Mouse (Mus musculus) ovary, adult 18-20 months (tissue): ENCODE data around the gene Cenpu.

Experiments
- DNase-seq: peaks from one replicate; pipeline ENCODE4 v3.0.0; 2022; ENCODE audit warnings: low spot score, mixed read lengths

The Cenpu gene

DNA sequence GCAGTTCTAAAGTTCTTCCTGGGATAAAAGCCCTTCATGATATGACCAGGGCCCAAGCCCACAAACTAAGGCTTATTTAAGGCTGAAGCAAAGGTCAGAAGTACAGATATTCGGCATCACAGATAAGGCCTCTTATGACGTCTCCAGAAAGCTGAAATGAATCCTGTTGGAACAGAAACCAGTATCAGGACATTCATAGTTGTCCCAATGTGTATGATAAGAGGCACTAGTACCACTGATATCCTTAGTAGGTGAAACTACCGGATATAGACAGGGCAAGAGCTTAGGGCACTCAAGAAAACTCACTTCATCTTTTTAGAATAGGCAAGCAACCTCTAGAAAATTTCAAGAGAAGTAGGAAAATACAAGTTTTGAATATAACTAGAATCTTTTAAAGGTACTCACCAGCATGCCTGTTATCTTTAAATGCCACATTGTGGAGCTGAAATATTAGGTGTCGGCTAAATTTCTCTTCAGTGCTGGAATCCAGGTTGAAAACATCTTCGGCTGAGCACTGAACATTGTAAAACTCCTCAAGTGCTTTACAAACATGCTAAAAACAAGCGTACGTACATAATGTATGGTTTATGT lies 47.6 kb downstream of the Cenpu start:
- DNase-seq: no peak

DNA sequence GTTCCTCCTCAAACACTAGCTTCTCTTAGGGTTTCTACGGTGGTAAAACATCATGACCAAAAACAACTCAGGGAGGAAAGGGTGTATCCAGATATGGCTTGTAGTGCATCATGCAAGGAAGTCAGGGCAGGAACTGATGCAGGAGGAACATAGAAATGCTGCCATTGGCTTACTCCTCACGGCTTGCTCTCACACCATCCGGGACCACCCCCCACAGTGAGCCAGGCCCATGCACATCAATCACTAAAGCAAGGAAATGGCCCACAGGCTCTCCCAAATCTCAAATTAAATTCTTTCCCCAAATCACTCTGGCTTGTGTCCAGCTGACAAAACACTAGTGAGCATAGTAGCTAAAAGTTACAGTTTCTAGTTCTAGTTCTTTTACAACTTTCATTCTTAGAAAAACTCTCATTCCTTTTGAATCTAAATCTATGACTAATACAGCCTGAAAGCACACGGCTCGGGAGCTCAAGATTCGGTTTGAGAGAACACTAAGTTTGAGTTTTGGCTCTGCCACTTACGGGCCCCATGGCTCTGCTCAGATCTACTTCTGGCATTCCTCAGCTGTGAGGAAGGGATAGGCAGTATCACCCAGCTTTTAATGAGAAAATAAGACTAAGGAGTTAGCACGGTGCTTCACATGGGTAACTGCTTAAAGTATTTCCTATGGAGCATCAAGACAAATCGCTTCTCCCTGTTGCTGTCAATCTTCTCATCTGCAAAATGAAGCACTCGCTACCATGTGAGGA lies 49.3 kb downstream of the Cenpu start:
- DNase-seq: no peak

DNA sequence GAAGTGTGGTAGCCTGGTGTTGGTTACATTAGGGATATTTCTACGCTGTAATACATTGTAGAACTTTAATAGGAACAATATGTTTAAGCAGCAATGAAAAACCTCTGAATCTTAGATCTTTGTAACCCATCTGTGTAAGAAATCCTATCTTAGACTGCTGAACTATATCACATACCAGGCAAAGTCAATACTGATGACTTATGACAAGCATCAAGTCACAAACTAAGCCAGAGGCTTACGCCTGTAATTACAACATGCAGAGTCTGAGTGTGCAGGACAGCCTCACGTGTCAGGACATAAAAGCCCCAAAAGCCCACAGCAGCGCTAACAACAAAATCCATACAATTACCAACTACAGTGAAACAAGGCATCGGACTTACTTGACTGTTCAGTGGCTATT lies 51.8 kb downstream of the Cenpu start:
- no peak for DNase-seq

DNA sequence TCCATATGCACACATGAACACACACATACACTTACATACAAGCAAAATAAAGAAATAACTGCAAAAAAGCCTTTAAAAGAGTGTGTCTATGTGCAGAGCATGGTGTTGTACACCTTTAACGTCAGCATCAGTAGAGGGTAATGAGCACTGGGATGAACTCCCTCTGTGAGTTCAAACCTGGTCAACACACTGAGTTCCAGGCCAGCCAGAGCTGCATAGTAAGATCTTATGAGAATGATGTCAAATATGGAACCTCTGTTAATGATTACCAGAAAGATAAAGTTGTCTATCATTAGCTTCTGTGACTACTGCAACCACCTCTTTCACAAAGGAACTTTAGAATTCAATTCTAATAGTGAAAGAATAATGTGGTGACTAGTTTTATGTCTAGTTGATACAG lies 55.1 kb downstream of the Cenpu start:
- DNase-seq: no peak

DNA sequence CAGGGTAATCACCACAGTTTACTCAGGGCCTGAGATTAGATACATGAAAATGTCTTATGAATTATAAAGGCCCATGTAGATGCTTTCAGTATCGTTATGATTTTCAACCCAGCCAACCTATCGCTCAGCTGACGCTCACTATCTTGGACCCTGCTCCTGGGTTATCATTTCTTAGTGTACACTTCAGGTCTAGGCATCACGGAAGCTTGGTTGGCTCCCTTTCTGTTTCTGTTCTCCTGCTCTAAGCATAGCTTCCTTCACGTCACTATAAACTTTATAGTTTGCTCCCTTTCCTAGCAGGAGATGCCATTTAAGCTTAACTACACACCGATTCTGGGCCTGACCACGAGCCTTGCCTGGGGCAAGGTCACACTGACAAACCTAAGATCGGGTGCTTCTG lies 59.7 kb downstream of the Cenpu start:
- DNase-seq: no peak

DNA sequence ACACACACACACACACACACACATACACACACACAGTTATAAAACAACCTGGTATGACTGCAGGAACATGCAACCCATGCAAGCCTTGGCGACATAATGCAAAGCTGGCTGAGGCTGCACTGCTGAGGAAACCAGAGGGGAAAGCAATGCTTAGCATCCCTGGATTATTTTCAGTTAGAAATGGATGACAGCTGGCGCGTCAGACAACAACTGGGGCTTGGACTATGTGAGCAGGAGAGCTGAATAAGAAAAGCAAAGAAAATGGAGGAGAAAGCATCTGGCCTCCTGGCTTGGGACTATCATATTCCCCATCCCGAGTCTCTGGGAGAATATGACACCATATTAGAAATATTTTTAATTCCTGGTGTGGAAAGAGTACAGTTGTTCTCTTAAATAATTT lies 61.1 kb downstream of the Cenpu start:
- DNase-seq: no peak

DNA sequence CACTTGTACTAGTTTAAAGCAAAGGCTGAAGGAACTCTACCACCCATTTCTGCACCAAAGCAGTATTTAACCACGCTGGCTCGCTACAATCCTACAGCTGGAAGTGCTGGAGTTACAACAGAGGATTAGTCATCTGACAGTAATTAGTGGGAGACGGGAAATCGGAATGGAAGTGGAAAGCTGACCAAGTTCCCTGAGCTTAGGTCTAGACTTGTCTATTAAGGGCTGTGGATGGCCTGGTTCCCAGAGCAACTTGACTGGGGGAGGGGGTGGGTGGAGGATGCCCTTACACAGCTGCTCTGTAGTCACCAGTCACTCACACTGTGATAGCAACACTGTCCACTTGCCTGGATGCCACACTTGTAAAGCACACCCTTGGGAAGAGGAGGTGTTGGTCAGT lies 61.5 kb downstream of the Cenpu start:
- DNase-seq: no peak

DNA sequence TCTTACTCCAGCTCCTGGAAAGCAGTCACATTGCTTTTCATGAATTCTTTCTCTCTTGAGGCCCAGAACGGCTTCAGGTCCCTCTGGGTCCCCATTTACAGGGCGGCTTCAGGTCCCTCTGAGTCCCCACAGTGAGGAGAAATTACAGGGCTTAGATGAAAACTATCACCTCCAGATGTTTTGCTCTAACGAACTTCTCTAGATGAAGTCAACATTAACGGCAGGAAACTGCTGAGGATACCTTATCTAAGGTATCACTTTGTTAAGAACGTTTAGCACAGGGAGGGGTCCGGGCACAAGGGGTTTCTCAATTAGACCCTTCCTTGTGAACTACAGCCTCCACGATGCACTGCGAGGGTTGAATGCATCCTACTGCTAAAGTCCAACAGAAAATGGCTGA lies 64.1 kb downstream of the Cenpu start:
- DNase-seq: no peak

DNA sequence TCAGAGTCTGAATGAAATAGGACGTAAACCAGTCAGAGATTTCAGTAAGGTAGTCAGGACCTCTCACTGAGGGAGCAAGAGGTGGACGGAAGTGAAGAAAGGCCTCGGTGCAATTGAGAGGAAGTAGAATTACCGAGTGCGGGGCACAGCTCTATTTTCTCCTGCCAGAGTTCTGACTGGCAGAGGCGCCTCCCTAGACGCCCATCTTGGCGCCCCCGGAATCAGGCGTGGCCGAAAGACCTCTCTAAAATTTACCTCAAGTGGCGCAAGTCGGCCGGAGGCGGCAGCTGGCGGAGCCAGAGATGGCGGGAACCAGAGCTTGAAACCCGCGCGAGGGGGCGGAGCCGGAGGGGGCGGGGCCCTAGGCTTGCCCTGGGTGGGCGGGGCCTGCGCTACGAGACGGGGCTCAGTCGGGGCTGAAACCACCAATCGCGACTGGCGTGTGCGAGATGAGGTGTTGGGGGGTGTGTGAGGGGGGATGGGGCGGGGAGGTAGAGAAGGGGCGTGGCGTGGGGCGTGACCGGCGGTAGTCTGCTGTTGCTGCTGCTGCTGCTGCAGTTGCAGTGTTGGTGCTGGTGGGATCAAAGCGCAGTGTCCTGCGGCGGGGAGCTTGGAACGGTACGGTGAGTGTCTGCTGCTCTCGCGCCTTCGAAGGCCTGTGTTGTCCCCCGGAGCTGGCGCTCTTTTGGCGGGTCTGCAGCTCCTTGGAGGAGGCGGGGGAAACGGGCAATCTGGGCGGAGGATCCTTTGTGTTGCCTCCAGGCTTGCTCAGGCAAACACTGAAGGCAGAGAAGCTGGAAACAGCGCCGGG lies 65.3 kb downstream of the Cenpu start, which contains the start of the genes Primpol and Casp3:
Gene Primpol (minus strand): TSS at position 334 of the 811 bp plus-strand sequence.
Gene Casp3 (plus strand): TSS at position 413 of the 811 bp plus-strand sequence.
- DNase-seq: peak; percentile 91

DNA sequence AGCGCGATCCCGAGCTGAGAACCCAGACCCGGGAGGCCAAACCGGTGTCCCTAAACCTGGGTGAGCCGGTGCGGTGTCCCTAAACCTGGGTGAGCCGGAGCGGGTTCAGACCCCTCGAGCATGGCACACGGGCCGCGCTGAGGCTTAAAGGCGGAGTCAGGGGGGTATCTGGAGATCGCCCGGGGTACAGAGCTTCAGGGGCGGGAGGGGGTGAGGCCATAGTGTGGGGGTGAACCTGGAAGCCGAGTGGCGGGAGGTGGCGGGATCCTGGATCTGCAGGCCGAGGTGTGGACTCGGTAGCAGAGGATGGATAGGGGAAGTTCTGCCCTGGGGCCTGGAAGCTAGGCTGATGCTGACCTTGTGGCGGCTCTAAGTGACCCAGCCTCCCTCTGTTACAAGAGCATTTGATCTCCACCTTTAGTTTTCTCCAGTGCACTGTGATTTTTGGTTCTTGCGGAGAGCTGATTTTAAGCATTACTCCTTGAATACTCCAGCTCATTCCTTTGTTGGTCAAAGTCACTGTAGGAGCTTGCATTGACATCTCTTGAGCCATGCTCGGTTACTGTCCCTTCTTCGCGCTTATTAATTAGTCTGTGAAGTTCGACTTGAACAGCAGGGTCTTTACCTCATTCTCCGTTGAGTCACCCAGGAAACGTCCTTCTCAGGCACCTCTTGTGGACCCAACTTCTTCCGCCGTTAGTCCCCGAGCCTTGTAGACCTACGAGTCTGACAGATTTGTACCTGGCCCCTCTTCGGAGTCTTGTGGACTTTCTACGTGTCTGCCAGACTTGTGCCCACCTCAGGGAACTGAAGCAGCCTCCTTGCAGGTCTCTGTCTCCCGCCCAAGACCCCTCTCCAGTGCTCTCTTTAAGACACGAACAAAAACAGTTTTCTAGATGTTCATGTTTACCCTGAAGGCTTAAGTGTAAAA lies 66.1 kb downstream of the Cenpu start:
- DNase-seq: no peak

DNA sequence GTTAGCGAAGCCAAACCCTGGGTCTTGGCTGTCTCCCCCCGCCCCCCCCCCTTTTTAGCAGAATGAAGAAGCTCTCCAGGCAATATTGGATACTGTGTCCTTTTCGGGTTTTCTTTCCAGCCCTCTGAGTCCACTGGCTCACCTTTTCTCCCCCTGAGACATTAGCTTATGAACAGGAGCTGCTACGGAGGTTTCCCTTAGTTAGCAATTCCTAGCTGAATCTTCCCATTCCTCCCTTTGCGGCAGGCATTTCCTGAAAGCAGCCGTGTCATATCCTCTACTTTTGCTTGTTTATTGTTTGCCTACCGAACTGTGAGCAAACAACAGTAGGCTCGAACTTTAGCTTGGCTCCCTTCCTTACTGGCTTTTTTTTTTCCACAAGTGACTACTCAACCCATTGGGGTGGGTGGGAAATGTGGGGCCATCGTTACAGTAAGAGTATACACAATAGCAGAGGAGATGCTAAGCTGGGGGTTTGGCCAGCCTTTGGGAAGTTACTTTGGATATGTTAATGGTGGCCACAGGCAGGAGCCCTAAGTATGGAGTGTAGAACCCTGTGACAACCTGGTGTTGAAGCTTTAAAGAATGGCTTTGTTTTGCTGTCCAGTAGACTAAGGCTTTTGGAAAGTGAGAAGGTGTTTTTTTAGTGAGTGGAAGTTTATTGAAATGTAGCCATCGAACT lies 67.0 kb downstream of the Cenpu start:
- no peak for DNase-seq

DNA sequence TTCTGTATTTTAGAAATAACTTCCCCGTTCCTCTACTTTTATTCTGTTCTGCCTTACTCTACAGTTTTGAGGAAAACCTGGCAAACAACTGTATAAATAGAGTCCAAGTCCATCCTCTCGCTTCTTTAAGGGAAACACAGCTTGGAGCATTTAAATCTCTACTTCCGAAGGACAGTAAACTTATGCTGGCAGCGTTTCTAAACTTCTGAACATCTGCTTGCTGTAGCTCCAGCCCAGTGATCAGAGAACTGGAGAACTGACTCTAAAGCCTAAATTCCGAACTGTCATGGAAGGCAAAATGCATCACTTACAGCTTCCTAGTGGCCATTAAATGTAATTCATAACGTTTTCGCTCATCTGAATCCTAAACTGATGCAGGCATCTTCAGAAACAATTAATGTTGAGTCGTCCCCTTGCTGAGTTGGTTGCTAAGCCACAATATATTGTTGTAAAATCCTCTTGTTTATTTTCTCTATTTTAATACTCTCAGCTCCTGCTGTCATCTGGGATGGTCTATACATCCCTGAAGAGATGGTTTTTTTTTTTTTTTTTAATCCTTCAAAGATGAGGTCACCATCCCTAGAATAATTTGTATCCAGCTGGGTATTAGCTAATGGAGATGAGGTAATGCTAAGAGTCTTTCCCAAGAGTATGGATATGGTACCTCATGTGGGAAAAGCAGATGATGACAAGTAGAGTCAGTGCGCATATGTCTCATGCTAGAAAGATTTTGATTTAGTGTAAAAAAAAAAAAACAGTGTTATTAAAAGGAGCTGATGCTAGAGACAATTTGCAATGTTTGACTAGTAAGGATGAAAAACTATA lies 70.8 kb downstream of the Cenpu start:
- no peak for DNase-seq

DNA sequence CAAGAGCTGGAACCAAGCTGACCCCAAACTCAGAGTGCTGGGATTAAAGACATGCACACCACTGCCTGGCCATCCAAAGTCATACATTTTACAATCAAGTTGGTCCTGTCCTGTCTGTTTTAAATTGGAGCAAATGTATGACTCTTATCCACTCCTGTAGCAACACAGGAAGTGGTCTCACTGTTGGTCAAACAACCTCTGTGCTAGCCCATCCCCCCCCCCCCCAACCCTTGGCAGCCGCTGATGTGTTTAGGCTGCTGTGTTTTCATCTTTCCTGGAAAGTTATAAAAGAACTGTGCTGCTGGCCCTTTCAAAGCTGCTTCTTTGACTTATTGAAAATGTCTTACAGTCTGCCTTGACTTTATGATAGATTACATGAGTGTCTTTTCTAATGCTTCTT lies 73.3 kb downstream of the Cenpu start:
- DNase-seq: no peak

DNA sequence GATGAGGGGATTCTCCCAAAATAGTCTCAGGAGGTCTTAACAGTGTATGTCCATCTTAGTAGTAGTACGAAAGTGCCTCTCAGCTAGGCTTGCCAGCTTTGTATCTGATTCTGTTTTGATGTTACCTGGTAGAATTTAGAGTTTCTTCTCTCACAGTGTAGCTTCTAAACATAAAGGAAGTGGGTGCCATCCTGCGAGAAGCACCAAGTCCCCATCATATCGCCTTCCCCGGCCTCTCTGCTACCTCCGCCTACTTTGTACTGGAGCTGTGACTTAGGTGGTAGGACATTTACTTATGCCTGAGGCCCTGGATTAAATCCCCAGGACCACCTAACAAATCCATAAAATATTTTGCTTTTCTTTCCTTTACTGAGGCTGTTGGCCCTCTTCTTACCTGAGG lies 74.8 kb downstream of the Cenpu start:
- no peak for DNase-seq

DNA sequence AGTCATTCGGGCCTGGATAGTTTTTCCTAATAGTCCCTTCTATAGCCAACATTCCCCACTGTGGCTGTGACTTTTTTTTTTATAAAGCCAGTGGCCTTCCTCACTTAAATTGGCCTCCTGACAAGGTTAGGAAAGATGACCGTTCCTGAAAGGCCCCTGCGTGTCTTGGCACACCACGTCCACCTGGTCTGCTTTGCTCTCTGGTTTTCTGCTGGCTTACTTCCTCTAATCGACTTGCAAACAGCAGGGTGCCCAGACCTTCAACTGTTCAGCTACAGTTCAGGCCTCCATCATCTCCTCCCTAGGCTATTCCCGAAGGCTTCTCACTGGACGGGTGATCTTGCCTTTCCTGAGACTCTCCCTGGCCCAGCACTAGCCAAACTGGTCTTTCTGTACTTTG lies 76.1 kb downstream of the Cenpu start:
- DNase-seq: no peak

DNA sequence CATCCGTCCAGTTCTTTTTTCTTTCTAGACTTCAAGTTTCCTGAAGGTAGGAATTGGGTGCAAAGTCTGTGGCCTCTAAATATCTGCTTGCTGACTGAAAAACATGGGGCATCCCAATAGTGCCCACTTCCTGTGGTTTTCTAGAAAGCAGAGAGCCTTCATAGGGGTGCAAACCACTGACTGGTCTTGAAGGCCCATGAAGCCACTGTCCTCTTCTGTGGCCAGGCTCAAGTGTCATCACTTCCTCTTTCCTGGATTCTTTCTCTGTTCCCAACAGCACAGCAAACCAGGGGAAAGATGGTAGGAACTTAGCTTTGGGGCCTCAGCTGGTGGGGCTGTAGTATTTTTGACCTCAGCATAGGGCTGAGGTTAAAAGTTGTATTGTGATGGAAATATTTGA lies 76.8 kb downstream of the Cenpu start:
- no peak for DNase-seq
